Mouse (Mus musculus) urinary bladder, postnatal 25 days (tissue): ENCODE data around the gene Chn1.

ENCODE experiments used
- DNase-seq: peaks from one replicate; pipeline ENCODE4 v3.0.0; 2022; ENCODE audit warnings: low spot score

Chn1 gene

GRCm38 (mm10) chr2:73745647-73746374 lies 29.3 kb downstream of the Chn1 start:
- DNase-seq = no peak

- no peak for DNase-seq
Measured at GRCm38 (mm10) chr2:73741286-73741685, 33.9 kb downstream of the Chn1 start.

GRCm38 (mm10) chr2:73727868-73728267 lies 47.3 kb downstream of the Chn1 start:
- DNase-seq = no peak

GRCm38 (mm10) chr2:73724934-73725333 lies 50.2 kb downstream of the Chn1 start:
- DNase-seq = no peak

GRCm38 (mm10) chr2:73721821-73722220 lies 53.3 kb downstream of the Chn1 start:
- no peak for DNase-seq

GRCm38 (mm10) chr2:73712481-73712880 lies 62.7 kb downstream of the Chn1 start:
- DNase-seq = no peak

- DNase-seq = no peak
Measured at GRCm38 (mm10) chr2:73693045-73693444, 82.1 kb downstream of the Chn1 start.

- DNase-seq = no peak
Measured at GRCm38 (mm10) chr2:73690783-73691604, 84.2 kb downstream of the Chn1 start.

GRCm38 (mm10) chr2:73682500-73682899 lies 92.6 kb downstream of the Chn1 start:
- no peak for DNase-seq

- no peak for DNase-seq
Measured at GRCm38 (mm10) chr2:73680425-73681027, 94.6 kb downstream of the Chn1 start.

- no peak for DNase-seq
Measured at GRCm38 (mm10) chr2:73668608-73669007, 106.5 kb downstream of the Chn1 start.

GRCm38 (mm10) chr2:73660566-73661134 lies 114.5 kb downstream of the Chn1 start:
- DNase-seq = no peak

GRCm38 (mm10) chr2:73659726-73660565 lies 115.2 kb downstream of the Chn1 start:
- no peak for DNase-seq

GRCm38 (mm10) chr2:73659041-73659440 lies 116.1 kb downstream of the Chn1 start:
- DNase-seq = no peak

GRCm38 (mm10) chr2:73657961-73658360 lies 117.2 kb downstream of the Chn1 start:
- no peak for DNase-seq

GRCm38 (mm10) chr2:73657151-73657550 lies 118.0 kb downstream of the Chn1 start:
- no peak for DNase-seq

- no peak for DNase-seq
Measured at GRCm38 (mm10) chr2:73655663-73656062, 119.5 kb downstream of the Chn1 start.

- no peak for DNase-seq
Measured at GRCm38 (mm10) chr2:73654892-73655243, 120.3 kb downstream of the Chn1 start.

- DNase-seq = no peak
Measured at GRCm38 (mm10) chr2:73654059-73654891, 120.9 kb downstream of the Chn1 start.

- no peak for DNase-seq
Measured at GRCm38 (mm10) chr2:73637688-73638087, 137.5 kb downstream of the Chn1 start.

- no peak for DNase-seq
Measured at GRCm38 (mm10) chr2:73636387-73636786, 138.8 kb downstream of the Chn1 start.
